Mouse (Mus musculus): ENCODE results near the gene Ksr1. TPM values are rescaled to one million over a fixed set of nuclear protein-coding genes. Genes with fewer than 3 reads are reported as not detected.

Ksr1 gene
- polyA plus RNA-seq, 1 experiment from 2014 or later, result 4.7 TPM

- TF ChIP-seq CTCF (IDR thresholded peaks at IDR 0.05; ENCODE audit: low read depth), result no peak
- Histone ChIP-seq H3K4me2 (replicated peaks; ENCODE audit: low read depth) (no peak overlapping the region), H3K27me3 (replicated peaks; ENCODE audit: control insufficient read depth, insufficient read depth, low read length) (no peaks in the 10 kb centered on the region), H3K27ac (ENCODE audit: low read depth, low read length) (no peak overlapping the region), H3K36me3 (ENCODE audit: control insufficient read depth, insufficient read depth) (peaks cover 25% of the 10 kb centered on the region; the same call in 1 of the 2 replicates), H3K9me3 (ENCODE audit: control insufficient read depth) (no peaks in the 10 kb centered on the region), H3K4me1 (replicated peaks; ENCODE audit: control insufficient read depth, insufficient read depth, low read length) (peaks cover 13% of the 10 kb centered on the region), H3K4me3 (ENCODE audit: low read depth, low read length) (no peak overlapping the region), H3K9ac (ENCODE audit: low read depth, low read length) (no peak overlapping the region)
- WGBS, result 71% methylated on average over 6 of the region's 6 CpGs
- ATAC-seq, result no peak
Measured at GRCm38 (mm10) chr11:79104538-79104937, 41.7 kb downstream of the Ksr1 start.

- Histone ChIP-seq H3K9ac (ENCODE audit: low read depth, low read length) (no peak overlapping the region), H3K9me3 (ENCODE audit: control insufficient read depth) (no peaks in the 10 kb centered on the region), H3K36me3 (ENCODE audit: control insufficient read depth, insufficient read depth) (peaks cover 25% of the 10 kb centered on the region; the same call in 1 of the 2 replicates), H3K27me3 (replicated peaks; ENCODE audit: control insufficient read depth, insufficient read depth, low read length) (no peaks in the 10 kb centered on the region), H3K4me2 (replicated peaks; ENCODE audit: low read depth) (no peak overlapping the region), H3K4me1 (replicated peaks; ENCODE audit: control insufficient read depth, insufficient read depth, low read length) (peaks cover 17% of the 10 kb centered on the region), H3K27ac (ENCODE audit: low read depth, low read length) (no peak overlapping the region), H3K4me3 (ENCODE audit: low read depth, low read length) (no peak overlapping the region)
- TF ChIP-seq CTCF (IDR thresholded peaks at IDR 0.05; ENCODE audit: low read depth), result no peak
- WGBS, result 87% methylated on average over 11 of the region's 11 CpGs
- no peak for ATAC-seq
Measured at GRCm38 (mm10) chr11:79104096-79104495, 42.1 kb downstream of the Ksr1 start.

DNA sequence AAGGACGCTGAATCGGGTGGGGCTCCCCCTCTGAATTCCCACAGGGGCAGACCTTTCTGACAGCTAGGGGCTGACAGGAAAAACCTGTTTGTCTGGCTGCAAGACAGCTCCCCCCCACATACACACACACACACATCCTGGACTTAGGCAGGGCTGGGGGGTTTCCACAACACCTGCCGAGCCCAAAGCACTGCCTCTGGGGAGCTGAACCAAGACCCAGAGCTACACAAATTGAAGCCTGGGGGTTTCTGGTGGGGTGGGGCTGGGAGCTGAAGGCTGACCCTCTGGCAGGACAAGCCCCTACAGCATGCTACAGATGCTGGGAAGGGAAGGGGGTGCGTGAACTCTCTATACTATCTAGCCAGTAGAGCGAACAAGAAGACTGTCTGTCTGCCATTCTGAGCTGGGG lies 42.7 kb downstream of the Ksr1 start:
- no peak overlapping the region for H3K4me3 ChIP-seq (ENCODE audit: low read depth, low read length)
- no peak overlapping the region for H3K27ac ChIP-seq (ENCODE audit: low read depth, low read length)
- 26% methylated on average over 5 of the region's 5 CpGs for WGBS
- H3K4me2 ChIP-seq (replicated peaks; ENCODE audit: low read depth), result no peak overlapping the region
- peaks cover 25% of the 10 kb centered on the region; the same call in 1 of the 2 replicates for H3K36me3 ChIP-seq (ENCODE audit: control insufficient read depth, insufficient read depth)
- no peaks in the 10 kb centered on the region for H3K27me3 ChIP-seq (replicated peaks; ENCODE audit: control insufficient read depth, insufficient read depth, low read length)
- peaks cover 24% of the 10 kb centered on the region for H3K4me1 ChIP-seq (replicated peaks; ENCODE audit: control insufficient read depth, insufficient read depth, low read length)
- no peak overlapping the region for H3K9ac ChIP-seq (ENCODE audit: low read depth, low read length)
- H3K9me3 ChIP-seq (ENCODE audit: control insufficient read depth), result no peaks in the 10 kb centered on the region
- no peak for TF ChIP-seq CTCF (IDR thresholded peaks at IDR 0.05; ENCODE audit: low read depth)
- no peak for ATAC-seq

DNA sequence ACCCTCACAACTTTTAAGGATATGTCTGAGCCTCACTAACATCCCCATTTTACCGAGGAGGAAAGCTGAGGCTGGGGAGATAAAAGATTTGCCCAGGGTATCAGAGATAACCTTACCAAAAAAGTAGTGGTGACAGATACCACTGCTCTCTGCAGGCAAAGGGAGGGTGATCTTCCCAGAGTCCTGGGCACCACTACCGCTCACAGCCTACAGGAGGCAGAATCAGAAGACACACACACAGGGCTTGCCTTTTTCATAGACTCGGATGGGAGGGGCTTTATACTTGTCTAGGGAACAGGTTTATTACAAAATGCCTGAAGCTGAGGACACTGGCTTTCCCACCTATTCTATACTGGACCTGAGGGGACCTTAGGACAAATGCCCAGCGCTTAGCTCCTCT lies 43.9 kb downstream of the Ksr1 start:
- Histone ChIP-seq H3K4me3 (ENCODE audit: low read depth, low read length) (no peak overlapping the region), H3K36me3 (ENCODE audit: control insufficient read depth, insufficient read depth) (peaks cover 24% of the 10 kb centered on the region; the same call in 1 of the 2 replicates), H3K9ac (ENCODE audit: low read depth, low read length) (no peak overlapping the region), H3K4me2 (replicated peaks; ENCODE audit: low read depth) (no peak overlapping the region), H3K27ac (ENCODE audit: low read depth, low read length) (no peak overlapping the region), H3K9me3 (ENCODE audit: control insufficient read depth) (no peaks in the 10 kb centered on the region), H3K27me3 (replicated peaks; ENCODE audit: control insufficient read depth, insufficient read depth, low read length) (no peaks in the 10 kb centered on the region), H3K4me1 (replicated peaks; ENCODE audit: control insufficient read depth, insufficient read depth, low read length) (peaks cover 24% of the 10 kb centered on the region)
- 78% methylated on average over 4 of the region's 4 CpGs for WGBS
- TF ChIP-seq CTCF (IDR thresholded peaks at IDR 0.05; ENCODE audit: low read depth), result peak; percentile 58
- ATAC-seq, result no peak

GRCm38 (mm10) chr11:79101568-79101967 lies 44.6 kb downstream of the Ksr1 start:
- H3K4me3 ChIP-seq (ENCODE audit: low read depth, low read length), result no peak overlapping the region
- peaks cover 24% of the 10 kb centered on the region for H3K4me1 ChIP-seq (replicated peaks; ENCODE audit: control insufficient read depth, insufficient read depth, low read length)
- H3K9me3 ChIP-seq (ENCODE audit: control insufficient read depth), result no peaks in the 10 kb centered on the region
- ATAC-seq, result no peak
- no peak overlapping the region for H3K27ac ChIP-seq (ENCODE audit: low read depth, low read length)
- no peak overlapping the region for H3K9ac ChIP-seq (ENCODE audit: low read depth, low read length)
- no peak overlapping the region for H3K4me2 ChIP-seq (replicated peaks; ENCODE audit: low read depth)
- H3K27me3 ChIP-seq (replicated peaks; ENCODE audit: control insufficient read depth, insufficient read depth, low read length), result no peaks in the 10 kb centered on the region
- peaks cover 17% of the 10 kb centered on the region; the same call in 1 of the 2 replicates for H3K36me3 ChIP-seq (ENCODE audit: control insufficient read depth, insufficient read depth)
- WGBS, result 89% methylated on average over 6 of the region's 6 CpGs
- TF ChIP-seq CTCF (IDR thresholded peaks at IDR 0.05; ENCODE audit: low read depth), result no peak

GRCm38 (mm10) chr11:79099032-79099431 lies 47.2 kb downstream of the Ksr1 start:
- no peak overlapping the region; the same call in 1 of the 2 replicates for H3K27ac ChIP-seq (ENCODE audit: low read depth, low read length)
- no peak overlapping the region for H3K4me2 ChIP-seq (replicated peaks; ENCODE audit: low read depth)
- no peak for TF ChIP-seq CTCF (IDR thresholded peaks at IDR 0.05; ENCODE audit: low read depth)
- whole genome bisulfite sequencing, result 56% methylated on average over 8 of the region's 8 CpGs
- H3K9ac ChIP-seq (ENCODE audit: low read depth, low read length), result peak overlapping the region; percentile 34; the same call in 1 of the 2 replicates
- H3K9me3 ChIP-seq (ENCODE audit: control insufficient read depth), result no peaks in the 10 kb centered on the region
- no peaks in the 10 kb centered on the region for H3K27me3 ChIP-seq (replicated peaks; ENCODE audit: control insufficient read depth, insufficient read depth, low read length)
- H3K4me1 ChIP-seq (replicated peaks; ENCODE audit: control insufficient read depth, insufficient read depth, low read length), result peaks cover 28% of the 10 kb centered on the region
- no peak for ATAC-seq
- peaks cover 15% of the 10 kb centered on the region; the same call in 1 of the 2 replicates for H3K36me3 ChIP-seq (ENCODE audit: control insufficient read depth, insufficient read depth)
- H3K4me3 ChIP-seq (ENCODE audit: low read depth, low read length), result no peak overlapping the region

DNA sequence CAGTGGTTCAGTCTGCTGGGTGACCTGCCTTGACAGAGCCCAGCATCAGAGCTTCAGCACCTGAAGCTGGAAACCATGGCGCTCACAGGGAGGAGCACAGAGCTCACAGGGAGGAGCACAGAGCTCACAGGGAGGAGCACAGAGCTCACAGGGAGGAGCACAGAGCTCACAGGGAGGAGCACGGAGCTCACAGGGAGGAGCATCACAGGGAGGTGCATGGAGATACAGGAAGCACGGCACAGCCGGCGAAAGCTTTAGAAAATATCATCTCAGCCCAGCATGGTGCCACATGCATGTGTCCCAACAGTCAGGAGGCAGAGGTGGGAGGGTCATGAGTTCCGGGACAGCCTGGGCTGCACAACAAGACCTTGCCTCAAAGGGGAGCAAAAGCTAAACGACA lies 48.5 kb downstream of the Ksr1 start:
- Histone ChIP-seq H3K27me3 (replicated peaks; ENCODE audit: control insufficient read depth, insufficient read depth, low read length) (no peaks in the 10 kb centered on the region), H3K27ac (ENCODE audit: low read depth, low read length) (no peak overlapping the region), H3K9me3 (ENCODE audit: control insufficient read depth) (no peaks in the 10 kb centered on the region), H3K4me2 (replicated peaks; ENCODE audit: low read depth) (no peak overlapping the region), H3K36me3 (ENCODE audit: control insufficient read depth, insufficient read depth) (peaks cover 15% of the 10 kb centered on the region; the same call in 1 of the 2 replicates), H3K4me1 (replicated peaks; ENCODE audit: control insufficient read depth, insufficient read depth, low read length) (peaks cover 28% of the 10 kb centered on the region), H3K4me3 (ENCODE audit: low read depth, low read length) (no peak overlapping the region), H3K9ac (ENCODE audit: low read depth, low read length) (no peak overlapping the region)
- no peak for ATAC-seq
- WGBS, result 79% methylated on average over 7 of the region's 7 CpGs
- no peak for TF ChIP-seq CTCF (IDR thresholded peaks at IDR 0.05; ENCODE audit: low read depth)
